Mouse (Mus musculus): ENCODE results near the gene Snrpd3.
"Not testable (repeated sequence)": the region's sequence is repeated elsewhere in the genome, so short reads cannot be mapped to it uniquely, and the experiment has no call there.

Gene Snrpd3

DNA sequence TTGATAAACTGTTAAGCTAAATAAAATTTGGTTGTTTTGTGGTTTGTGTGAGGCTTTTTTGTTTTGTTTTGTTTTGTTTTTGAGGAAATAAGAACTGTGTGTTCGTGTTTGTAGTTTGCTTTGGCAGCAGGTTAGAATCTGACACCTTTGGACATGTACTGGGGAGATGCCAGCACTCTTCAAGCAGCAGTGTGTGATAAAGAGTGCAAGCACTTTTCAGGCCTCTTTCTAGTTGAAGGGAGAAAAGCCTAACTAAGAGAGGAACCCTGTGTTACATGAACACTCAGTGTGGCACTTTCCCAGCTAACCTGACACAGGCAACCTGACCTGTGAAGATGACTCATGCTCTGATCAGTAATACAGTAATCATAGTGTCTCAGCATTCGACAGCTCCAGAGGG lies 18.1 kb downstream of the Snrpd3 start:
- DNase-seq (ENCODE audit: low spot score) = no peak

DNA sequence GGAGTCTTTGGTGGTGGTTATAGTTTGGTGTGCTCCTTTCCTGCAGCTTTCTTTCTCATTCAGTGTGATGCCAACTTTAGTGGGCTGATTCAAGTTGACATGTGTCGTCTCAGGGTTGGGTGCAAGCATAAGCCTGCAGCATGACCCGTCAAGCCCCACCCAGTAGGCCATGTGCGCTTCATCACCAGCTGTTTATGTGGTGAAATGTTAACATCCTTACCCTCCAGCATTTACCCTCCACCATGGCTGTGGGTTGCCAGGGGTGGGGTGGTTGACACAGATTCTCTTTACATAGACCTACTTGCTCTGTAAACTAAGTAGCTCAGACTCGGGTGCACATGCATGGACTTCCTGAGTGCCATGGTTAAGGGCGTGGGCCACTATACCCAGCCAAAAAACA lies 18.8 kb downstream of the Snrpd3 start:
- DNase-seq (ENCODE audit: low spot score) = no peak

DNA sequence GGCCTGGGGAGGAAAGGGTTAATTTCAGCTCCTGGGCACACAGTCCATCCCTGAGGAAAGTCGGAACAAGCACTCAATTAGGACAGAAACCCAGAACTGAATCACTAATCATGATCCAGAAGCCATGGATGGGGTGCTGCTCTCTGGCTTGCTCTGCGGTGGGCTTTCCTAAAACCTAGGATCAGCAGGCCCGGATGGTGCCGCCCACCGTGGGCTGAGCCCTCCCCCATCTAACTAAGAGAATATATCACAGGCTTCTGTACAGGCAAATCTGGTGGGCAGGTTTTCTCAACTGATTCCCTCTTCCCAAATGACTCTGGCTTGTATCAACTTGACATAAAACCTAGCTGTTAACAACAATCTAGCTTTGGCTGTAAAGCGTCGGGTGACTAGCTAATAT lies 30.6 kb downstream of the Snrpd3 start:
- no peak for DNase-seq (ENCODE audit: low spot score)

DNA sequence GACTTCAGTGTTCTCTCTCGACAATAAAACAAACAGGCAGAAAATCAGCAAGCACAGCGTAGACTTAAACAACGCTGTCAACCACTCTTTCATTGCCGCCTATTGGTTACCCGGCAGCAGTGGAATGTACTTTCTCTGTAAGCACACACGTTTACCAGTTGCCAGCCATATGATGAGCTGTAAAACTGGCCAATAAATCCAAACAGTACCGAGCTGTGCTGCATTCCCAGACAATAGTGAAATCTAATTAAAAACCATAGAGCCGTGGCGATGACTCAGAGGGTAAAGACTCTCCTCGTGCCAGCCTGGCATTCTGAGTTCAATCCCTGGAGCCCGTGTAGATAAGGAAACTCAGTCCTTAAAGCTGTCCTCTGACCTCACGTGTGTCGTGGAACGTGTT lies 31.1 kb downstream of the Snrpd3 start:
- no peak for DNase-seq (ENCODE audit: low spot score)

DNA sequence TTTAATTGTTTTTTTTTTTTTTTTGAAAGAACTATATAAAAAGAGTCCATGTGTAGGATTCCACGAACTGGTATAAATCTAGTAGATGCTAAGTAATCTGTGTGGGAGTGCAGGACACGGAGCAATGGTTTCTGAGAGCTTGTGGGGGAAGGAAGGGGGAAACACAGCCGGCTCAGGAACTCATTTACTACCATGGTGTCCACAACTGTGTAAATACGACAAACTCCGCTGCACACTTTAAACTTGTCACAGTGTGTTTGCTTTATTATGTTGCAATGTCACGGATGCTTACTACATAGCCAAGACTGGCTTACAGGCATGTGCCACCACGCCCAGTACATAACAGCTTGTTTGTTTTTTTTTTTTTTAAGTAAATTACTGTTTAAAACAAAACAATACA lies 32.5 kb downstream of the Snrpd3 start:
- DNase-seq (ENCODE audit: low spot score) = no peak

DNA sequence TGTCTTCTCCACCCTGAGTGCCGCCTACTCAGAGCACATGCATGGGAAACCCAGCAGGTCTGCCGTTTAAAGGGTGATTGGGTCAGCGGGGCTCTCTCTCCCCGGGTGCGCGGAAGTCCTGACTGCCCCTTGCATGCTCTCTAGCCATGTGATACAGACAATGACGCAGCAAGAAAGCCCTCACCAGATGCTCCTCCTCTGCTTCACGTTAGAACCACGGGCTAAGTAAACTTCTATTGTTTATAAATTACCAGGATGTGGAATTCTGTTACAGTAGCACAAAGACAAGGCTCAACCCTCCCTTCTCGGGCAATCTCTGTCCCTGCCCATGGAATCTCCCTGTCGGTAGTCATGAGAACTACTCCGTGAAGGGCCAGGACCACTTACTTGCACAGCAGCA lies 33.8 kb downstream of the Snrpd3 start:
- DNase-seq (ENCODE audit: low spot score) = no peak

DNA sequence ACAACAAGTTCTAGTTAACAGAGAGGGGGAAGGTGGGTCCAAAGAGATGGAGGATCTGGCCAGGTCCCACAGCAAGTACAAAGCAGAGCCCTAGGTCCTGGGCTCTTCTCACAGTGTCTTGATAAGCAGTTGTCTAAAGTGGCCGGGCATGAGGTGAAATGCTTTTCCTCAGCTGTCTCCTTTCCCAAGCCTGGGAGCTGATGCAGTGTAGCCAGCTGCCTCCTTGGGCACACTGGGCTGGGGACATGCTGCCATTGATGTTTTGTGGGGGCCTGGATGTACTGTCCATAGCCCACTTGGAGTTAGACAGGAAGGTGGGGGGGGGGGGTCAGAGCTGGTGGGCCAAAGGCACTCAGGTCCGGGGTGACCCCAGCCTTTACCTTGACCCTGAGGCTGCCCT lies 34.8 kb downstream of the Snrpd3 start:
- DNase-seq (ENCODE audit: low spot score) = no peak

DNA sequence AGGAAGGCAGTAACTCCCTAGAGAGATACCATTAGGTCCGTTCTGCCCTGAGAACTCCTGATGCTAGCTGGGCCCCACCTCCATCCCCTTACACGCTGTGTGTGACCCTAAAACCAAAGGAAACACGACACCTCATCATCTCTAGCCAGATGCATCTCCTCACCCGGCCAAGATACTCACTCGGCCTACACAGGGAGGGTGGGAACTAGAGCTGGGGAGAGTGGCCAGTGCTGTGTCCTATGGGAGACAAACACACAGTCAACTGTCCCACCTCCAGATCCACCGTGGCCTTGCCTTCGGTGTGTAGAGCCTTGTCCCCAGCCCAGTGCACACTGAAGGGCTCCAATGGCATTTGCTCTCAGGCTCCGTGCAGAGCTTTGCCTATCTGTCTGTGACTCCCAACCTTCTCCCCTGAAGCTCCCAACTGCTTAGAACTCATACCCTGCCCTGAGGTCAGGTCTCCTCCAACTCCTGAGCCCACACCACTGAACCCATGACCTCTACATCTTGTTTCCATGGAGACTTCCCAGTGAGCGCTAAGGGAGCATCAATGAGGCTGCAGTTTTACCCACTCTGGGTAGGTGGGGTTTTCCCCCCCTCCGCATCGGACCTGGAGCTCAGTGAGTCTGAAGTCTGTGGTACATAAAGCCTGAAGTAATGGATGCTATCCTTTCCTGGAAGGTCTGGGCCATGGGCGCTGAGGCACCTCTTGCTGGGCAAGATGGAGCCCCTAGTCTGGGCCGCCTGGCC lies 35.5 kb downstream of the Snrpd3 start:
- DNase-seq (ENCODE audit: low spot score) = no peak

DNA sequence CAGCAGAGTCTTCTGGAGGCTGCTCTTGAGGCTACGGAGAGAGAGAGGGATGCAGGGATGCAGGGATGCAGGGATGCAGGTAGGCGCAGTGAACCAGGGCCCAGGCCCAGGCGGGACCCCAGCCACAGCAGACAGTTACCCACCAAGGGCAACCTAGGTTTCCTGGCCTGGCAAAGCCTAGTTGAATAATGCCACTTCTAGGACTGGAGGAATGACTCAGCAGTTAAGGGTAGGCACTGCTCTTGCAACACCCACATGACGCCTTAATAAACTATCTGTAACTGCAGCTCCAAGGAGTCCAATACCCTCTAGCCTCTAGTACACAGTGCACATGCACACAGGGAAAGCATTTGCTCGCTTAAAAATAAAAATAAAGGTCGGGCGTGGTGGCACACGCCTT lies 36.7 kb downstream of the Snrpd3 start:
- DNase-seq (ENCODE audit: low spot score) = no peak

DNA sequence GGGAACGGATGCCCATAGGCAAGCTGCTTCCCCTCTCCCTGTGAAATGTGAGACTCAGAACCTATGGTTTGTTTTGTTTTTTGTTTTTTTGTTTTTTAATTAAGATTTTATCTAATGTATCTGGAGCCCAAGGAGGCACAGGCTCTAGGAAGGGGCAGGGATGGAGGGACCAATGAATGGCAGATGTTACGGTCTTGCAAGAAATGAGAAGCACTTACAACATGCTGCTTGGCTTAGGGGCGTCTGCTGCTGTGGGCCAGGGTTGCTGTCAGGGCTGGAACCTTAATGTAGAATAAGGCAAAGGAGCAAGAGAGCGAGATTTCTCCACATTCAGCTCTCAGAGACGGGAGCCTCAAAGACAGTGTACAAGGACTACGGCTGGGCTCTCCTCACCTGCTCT lies 38.2 kb downstream of the Snrpd3 start:
- no peak for DNase-seq (ENCODE audit: low spot score)

DNA sequence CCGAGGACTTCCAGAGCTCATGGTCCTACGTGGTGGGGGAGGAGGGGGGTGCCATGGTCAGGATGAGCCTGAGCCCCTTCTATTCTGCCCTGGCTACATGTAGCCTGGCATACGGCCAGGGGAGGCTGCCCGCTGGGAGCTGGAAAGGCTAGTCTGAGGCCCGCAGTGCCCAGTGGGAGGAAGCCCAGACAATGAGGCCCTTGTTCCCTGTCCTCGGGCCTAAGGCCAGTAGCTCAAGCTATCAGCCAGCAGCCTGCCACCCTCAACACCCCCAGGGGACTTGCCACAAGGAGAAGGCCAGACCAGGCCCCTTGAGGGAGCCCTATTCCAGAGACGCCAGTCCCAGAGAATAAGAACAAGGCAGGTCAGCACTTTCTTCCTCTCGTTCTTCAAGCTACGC lies 38.7 kb downstream of the Snrpd3 start:
- no peak for DNase-seq (ENCODE audit: low spot score)

DNA sequence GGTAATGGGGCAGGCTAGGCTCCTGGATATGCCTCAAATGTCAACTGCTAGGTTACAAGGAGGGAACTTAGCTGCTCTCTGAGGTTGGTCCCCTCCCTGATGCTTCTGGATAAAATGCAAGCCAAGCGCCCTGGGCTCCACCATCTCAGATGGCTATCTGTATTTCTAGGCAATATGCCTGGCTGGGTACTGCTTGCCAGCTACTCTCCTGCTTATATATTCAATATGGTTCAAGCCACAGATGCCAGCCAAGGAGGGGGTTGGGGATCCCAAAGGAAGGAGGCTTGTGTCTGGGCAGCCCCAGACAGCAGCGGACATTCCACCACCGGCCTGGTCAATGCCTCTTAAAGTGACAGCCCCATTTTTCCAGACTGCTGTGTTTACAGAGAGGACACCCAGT lies 41.2 kb downstream of the Snrpd3 start:
- peak; percentile 25 for DNase-seq (ENCODE audit: low spot score)

DNA sequence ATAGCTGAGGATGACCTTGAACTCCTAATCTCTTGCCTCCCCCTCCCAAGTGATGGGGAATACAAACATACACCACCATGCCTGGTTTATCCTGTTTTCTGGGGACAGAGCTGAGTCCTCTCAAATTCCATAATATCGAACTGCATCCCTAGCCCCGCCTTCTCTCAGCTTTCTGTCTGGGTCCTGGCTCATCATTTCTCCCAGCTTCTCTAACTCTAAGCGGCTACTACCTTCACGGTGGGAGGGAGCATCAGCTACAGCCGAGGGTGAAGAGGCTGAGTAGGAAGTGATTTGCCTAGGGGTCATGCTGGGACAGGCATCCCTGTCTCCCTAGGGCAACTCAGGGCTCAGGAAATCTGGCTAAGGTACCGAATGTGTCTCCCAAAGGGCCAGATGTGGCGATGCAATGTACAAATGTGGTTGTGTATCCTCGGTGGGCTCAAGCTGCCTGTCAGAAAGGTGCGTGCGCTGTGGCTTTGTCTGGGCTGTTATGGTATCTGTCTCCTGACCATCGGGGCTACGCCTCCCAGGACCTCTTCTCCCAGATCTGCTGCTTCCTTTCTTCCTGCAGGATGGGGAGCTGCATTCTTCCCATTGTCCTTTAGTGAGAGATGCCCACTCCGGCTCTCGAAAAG lies 41.8 kb downstream of the Snrpd3 start:
- DNase-seq (ENCODE audit: low spot score) = peak; percentile 36

DNA sequence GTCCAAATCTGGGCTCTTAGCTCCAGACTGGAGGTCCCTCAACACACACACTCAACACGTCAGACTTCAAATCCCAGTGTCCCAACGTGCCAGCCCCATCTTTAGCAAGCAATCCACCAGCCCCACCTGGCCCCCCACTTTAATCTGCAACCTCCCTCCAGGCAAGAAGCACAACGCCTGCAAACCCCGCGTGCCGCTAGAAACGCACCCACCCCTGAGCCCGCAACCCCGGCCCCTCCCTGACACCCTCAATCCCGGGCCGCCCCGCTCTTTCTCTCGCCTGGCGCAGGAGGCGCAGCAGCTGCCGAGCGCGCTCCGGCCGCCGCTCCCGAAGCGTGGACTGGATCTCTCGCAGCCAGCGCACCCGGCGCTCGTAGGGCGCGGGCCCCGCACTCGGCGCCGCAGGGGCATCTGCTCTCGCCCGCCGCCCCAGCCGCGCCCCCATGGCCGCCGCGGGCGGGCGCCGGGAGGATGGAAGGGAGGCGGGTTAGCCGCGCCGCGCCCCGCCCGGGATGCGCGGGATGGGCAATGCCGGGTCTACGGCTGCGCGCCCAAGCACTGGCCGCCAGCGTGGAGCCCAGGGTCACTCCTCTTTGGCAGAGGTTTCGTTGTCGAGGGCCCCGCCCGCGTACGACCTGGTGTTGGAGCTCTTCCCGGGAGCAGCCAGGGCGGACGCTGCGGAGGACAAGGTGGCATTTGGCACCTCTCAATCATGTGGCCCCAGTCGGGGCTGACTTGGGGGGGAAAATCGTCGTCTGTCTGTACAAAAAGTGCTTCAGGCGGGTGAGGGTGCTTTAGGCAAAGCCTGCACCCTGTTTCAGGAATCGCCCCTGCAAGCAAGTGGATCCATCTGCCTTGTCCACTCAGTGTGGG lies 42.6 kb downstream of the Snrpd3 start, which contains the start of gene Lrrc75b:
Gene Lrrc75b, minus strand, starts transcription at position 655 of the 873 bp plus-strand sequence.
- DNase-seq (ENCODE audit: low spot score) = peak; percentile 54

DNA sequence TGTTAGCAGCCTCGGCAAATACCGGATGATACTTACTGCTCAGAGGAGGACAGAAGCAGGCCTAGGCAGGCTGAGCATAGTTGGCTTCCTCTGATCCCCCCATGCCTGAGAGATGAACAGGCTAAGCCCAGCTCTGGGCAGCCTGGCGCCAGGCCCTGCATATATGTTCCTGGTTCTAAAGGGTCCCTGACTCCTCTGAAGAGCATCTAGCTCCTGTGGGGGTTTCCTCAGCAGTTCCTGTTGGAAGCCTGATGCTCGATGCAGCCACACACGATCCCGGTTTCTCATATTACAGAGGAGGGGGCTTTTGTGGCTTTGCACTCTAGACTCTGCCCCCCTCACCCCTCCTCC lies 43.2 kb downstream of the Snrpd3 start:
- DNase-seq (ENCODE audit: low spot score) = peak; percentile 33

DNA sequence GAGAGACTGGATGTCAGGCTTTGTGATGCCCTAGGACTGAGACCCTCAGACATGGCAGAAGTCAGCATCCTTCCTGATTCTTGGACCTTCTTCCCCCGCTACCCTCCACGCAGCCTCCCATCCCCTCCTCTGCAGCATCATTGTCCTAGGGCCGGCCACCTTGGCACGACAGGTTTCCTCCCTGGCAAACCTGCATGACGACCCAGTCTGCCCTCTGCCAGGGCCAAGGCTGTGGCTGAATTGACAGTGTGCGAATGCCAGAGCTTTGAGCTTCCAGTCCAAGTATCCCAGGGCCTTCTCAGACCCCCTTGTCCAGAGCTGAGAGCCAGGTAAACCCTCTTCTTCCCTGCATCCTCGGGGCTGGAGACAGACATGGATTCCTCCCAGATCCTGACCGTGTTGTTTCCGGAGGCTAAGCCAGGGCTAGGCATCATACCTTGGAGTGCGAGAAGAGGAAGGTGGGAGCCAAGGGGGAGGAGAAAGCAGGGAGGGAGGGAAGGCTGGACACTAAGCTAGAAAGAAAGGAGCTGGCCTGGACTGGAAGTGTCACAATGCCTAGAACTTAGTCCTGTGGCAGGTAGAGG lies 43.8 kb downstream of the Snrpd3 start, which contains the start of gene Ggt1:
Gene Ggt1, plus strand, starts transcription at position 534 of the 584 bp plus-strand sequence.
- DNase-seq (ENCODE audit: low spot score) = no peak

DNA sequence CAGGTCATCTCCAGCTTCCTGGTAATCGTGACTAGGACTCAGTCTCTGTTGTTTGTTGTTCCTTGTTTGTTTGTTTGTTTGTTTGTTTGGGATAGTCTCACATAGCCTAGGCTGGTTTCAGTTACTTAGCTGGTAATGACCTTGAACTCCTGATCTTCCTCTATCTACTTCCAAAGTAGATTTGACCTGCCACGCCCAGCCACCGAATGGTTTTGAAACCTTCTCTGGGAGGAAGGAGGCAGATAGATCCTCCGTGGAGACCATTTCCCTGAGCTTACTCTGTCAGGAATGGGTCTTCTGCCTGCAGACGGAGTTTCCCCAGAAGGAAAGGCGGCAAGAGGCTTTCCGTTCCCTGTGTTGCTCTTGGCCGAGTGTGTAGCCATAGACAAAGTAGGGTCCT lies 45.2 kb downstream of the Snrpd3 start:
- no peak for DNase-seq (ENCODE audit: low spot score)

DNA sequence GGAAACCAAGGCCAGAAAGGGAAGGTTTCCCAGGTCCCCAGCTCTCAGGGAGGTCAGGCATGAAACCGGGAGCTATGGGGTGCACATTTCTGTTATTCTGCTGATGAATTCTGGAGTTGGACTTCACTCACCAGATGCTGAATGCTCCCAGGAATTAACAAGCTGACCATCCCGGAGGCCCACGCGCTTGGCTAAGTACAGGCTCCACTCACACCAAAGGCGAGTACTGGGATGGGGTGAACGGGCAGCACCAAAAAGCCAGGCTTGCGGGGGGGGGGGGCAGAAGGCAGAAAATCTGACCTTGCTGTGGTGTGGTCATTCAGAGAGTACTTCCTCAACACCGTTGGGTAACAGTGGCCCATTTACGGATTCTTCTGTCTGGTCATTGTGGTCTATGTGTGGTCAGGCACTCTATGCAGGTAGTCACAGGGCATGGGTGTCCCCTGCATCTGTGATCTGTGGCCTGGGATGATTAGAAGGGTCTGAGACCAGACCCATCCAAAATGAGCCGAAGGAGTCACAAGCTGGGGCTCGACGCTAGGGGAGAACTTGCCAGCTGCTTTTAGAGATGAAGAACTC lies 47.4 kb downstream of the Snrpd3 start:
- DNase-seq (ENCODE audit: low spot score) = no peak

DNA sequence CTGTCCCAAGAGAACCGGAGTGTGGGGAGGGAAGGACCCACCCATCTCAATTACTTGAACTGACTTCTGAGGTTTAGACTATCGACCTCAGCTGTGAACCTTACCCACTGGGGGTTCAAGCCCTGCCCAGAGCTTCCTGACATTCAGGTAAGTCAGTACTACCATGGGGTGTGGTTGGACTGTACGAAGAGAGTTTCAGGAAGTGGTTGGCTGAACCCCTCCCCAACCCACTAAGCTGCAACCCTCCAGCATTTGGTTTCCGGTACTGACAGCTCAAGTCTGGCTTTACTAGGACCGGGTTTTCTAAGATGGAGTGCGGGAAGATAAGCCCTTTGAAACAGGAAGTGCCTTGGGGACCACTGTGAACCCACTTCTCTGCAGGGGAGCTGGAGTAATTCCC lies 48.1 kb downstream of the Snrpd3 start:
- DNase-seq (ENCODE audit: low spot score) = no peak

DNA sequence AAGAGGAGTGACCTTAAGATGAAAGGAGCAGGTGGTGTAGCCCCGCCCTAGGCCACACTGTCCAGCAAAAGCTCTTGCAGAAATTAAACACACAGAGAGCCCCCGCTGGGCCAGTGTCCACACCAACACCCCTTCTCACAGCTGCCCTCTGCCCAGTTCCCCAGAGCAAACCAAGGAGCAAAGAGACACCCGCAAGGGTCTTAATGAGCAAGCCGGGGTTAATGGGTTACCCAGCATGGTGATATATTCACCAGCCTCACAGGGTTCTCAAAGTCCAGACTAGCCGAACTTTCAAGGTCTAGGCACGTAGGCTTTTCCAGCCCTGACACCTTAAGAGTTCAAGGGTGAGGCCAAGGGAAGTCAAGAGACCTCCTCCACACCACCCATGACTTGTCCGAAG lies 48.6 kb downstream of the Snrpd3 start:
- no peak for DNase-seq (ENCODE audit: low spot score)

DNA sequence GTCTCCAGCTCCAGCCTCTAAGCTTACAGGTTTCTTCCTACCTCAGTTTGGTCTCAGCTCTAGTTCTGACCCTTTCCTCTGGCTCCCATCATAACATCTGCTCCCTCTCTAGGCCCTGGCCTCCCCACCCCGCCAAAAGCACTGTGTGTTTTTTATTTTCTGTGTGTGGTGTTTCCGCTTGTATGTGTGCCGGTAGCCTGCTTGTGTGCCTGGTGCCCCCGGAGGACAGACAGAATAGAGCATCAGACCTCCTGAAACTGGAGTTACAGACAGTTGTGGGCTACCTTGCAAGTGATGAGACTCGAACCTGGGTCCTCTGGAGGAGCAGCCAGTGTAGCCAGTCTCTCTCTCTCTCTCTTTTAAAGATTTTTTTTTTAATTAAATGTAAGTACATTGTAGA lies 49.0 kb downstream of the Snrpd3 start:
- DNase-seq (ENCODE audit: low spot score) = no peak

DNA sequence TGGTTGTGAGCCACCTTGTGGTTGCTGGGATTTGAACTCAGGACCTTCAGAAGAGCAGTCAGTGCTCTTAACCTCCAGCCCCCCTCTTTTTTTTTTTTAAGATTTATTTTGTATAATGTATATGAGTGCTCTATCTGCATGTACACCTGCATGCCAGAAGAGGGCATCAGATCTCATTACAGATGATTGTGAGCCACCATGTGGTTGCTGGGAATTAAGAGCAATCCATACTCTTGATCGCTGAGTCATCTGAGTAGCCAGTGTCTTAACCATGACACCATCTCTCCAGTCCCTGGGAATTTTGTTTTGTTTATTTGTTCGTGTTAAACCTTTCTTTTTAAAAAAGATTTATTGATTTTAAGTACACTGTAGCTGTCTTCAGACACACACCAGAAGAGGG lies 49.4 kb downstream of the Snrpd3 start:
- not testable (repeated sequence) for DNase-seq (ENCODE audit: low spot score)
